Mouse (Mus musculus): ENCODE results near the gene Ptgdr2. TPM values are rescaled to one million over a fixed set of nuclear protein-coding genes. Genes with fewer than 3 reads are reported as not detected.
A peak's percentile ranks its signal among the peaks of the same experiment; 100 is the strongest.

Gene Ptgdr2
- polyA plus RNA-seq, 1 experiment from 2014 or later, result not detected

GRCm38 (mm10) chr19:10920532-10920931 lies 16.4 kb upstream of the Ptgdr2 start, which contains the start of gene Zp1:
Gene Zp1 (minus strand): TSS chr19:10920632.
- Histone ChIP-seq H3K9ac (replicated peaks; ENCODE audit: low read depth, low read length) (no peak within 1 kb of the TSS), H3K4me3 (ENCODE audit: low read depth, low read length) (no peak within 1 kb of the TSS), H3K36me3 (ENCODE audit: control insufficient read depth, insufficient read depth, low read length) (no peaks in the 10 kb centered on the region), H3K4me2 (replicated peaks; ENCODE audit: low read depth, low read length) (no peak within 1 kb of the TSS), H3K4me1 (ENCODE audit: control insufficient read depth, insufficient read depth, low read length) (peaks cover 4% of the 10 kb centered on the region; the same call in 1 of the 2 replicates), H3K27ac (ENCODE audit: low read length) (no peak within 1 kb of the TSS), H3K27me3 (ENCODE audit: control insufficient read depth, insufficient read depth, low read length) (no peaks in the 10 kb centered on the region), H3K9me3 (ENCODE audit: control insufficient read depth, low read depth, low read length) (no peaks in the 10 kb centered on the region)
- ATAC-seq (ENCODE audit: insufficient number of reproducible peaks, insufficient read depth, low FRiP score, low read depth), result no peak
- WGBS, result 71% methylated on average over 2 of the region's 2 CpGs

DNA sequence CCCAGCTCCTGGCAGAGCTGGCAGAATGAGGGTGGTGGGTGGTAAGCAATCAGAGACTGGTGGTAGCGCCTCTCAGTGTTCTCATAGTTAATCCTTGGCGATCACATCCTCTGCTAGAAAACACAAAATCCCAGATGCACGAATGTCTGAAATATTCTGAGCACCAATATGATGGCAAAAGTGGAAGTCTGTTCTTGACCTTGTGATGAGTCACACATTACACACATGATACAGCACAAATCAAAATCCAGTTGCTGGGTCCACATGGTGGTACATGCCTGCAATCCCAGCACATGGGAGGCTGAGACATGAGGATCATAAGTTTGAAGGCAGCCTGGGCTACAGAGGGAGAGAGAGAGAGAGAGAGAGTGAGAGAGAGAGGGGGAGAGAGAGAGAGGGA lies 15.9 kb upstream of the Ptgdr2 start:
- WGBS, result 70% methylated on average over 3 of the region's 3 CpGs

GRCm38 (mm10) chr19:10924220-10924619 lies 12.7 kb upstream of the Ptgdr2 start:
- Histone ChIP-seq H3K4me1 (ENCODE audit: control insufficient read depth, insufficient read depth, low read length) (peaks cover 4% of the 10 kb centered on the region; the same call in 1 of the 2 replicates), H3K4me3 (ENCODE audit: low read depth, low read length) (no peak overlapping the region), H3K4me2 (replicated peaks; ENCODE audit: low read depth, low read length) (no peak overlapping the region), H3K9ac (replicated peaks; ENCODE audit: low read depth, low read length) (no peak overlapping the region), H3K27ac (ENCODE audit: low read length) (no peak overlapping the region), H3K27me3 (ENCODE audit: control insufficient read depth, insufficient read depth, low read length) (no peaks in the 10 kb centered on the region), H3K9me3 (ENCODE audit: control insufficient read depth, low read depth, low read length) (no peaks in the 10 kb centered on the region; the same call in 1 of the 2 replicates), H3K36me3 (ENCODE audit: control insufficient read depth, insufficient read depth, low read length) (no peaks in the 10 kb centered on the region)
- 37% methylated on average over 4 of the region's 4 CpGs for WGBS
- ATAC-seq (ENCODE audit: insufficient number of reproducible peaks, insufficient read depth, low FRiP score, low read depth), result no peak

More for the DNA sequence above, 15.9 kb upstream of the Ptgdr2 start:
- Histone ChIP-seq H3K4me3 (ENCODE audit: low read depth, low read length) (no peak overlapping the region), H3K27me3 (ENCODE audit: control insufficient read depth, insufficient read depth, low read length) (no peaks in the 10 kb centered on the region), H3K9ac (replicated peaks; ENCODE audit: low read depth, low read length) (no peak overlapping the region), H3K4me1 (ENCODE audit: control insufficient read depth, insufficient read depth, low read length) (peaks cover 4% of the 10 kb centered on the region; the same call in 1 of the 2 replicates), H3K36me3 (ENCODE audit: control insufficient read depth, insufficient read depth, low read length) (no peaks in the 10 kb centered on the region), H3K9me3 (ENCODE audit: control insufficient read depth, low read depth, low read length) (no peaks in the 10 kb centered on the region), H3K4me2 (replicated peaks; ENCODE audit: low read depth, low read length) (no peak overlapping the region), H3K27ac (ENCODE audit: low read length) (no peak overlapping the region)
- no peak for ATAC-seq (ENCODE audit: insufficient number of reproducible peaks, insufficient read depth, low FRiP score, low read depth)

- no peak overlapping the region for H3K4me3 ChIP-seq (ENCODE audit: low read depth, low read length)
- no peaks in the 10 kb centered on the region for H3K36me3 ChIP-seq (ENCODE audit: control insufficient read depth, insufficient read depth, low read length)
- H3K27me3 ChIP-seq (ENCODE audit: control insufficient read depth, insufficient read depth, low read length), result no peaks in the 10 kb centered on the region
- no peak for ATAC-seq (ENCODE audit: insufficient number of reproducible peaks, insufficient read depth, low FRiP score, low read depth)
- H3K27ac ChIP-seq (ENCODE audit: low read length), result no peak overlapping the region
- no peak overlapping the region for H3K9ac ChIP-seq (replicated peaks; ENCODE audit: low read depth, low read length)
- H3K9me3 ChIP-seq (ENCODE audit: control insufficient read depth, low read depth, low read length), result no peaks in the 10 kb centered on the region; the same call in 1 of the 2 replicates
- 53% methylated on average over 6 of the region's 6 CpGs for WGBS
- no peak overlapping the region for H3K4me2 ChIP-seq (replicated peaks; ENCODE audit: low read depth, low read length)
- H3K4me1 ChIP-seq (ENCODE audit: control insufficient read depth, insufficient read depth, low read length), result peaks cover 4% of the 10 kb centered on the region; the same call in 1 of the 2 replicates
These were observed 10.8 kb upstream of the Ptgdr2 start for GRCm38 (mm10) chr19:10926123-10926621.

DNA sequence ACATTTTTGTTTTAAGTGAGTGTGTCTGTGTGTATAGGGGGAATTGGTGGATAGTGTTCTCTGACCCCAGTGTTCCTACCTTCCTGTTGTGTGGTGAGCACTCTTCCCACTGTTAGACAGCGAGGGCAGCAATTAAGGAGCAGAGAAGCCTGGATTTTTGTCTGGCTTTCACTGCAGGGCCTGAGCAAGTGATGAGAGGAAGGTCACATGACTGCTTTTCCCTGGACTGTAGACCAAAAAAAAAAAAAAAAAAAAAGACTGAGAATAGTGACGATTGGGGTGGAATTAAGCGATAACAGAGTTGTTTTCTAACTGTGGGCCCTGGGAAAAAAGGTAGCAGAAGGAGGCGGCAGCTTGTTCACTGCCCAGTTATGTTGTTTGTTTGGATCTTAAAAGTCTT lies 10.3 kb upstream of the Ptgdr2 start:
- Histone ChIP-seq H3K27ac (ENCODE audit: low read length) (no peak overlapping the region), H3K4me3 (ENCODE audit: low read depth, low read length) (no peak overlapping the region), H3K9me3 (ENCODE audit: control insufficient read depth, low read depth, low read length) (no peaks in the 10 kb centered on the region; the same call in 1 of the 2 replicates), H3K9ac (replicated peaks; ENCODE audit: low read depth, low read length) (no peak overlapping the region), H3K27me3 (ENCODE audit: control insufficient read depth, insufficient read depth, low read length) (no peaks in the 10 kb centered on the region), H3K4me2 (replicated peaks; ENCODE audit: low read depth, low read length) (no peak overlapping the region), H3K4me1 (ENCODE audit: control insufficient read depth, insufficient read depth, low read length) (peaks cover 4% of the 10 kb centered on the region; the same call in 1 of the 2 replicates), H3K36me3 (ENCODE audit: control insufficient read depth, insufficient read depth, low read length) (no peaks in the 10 kb centered on the region)
- 60% methylated on average over 4 of the region's 4 CpGs for WGBS
- ATAC-seq (ENCODE audit: insufficient number of reproducible peaks, insufficient read depth, low FRiP score, low read depth), result no peak

DNA sequence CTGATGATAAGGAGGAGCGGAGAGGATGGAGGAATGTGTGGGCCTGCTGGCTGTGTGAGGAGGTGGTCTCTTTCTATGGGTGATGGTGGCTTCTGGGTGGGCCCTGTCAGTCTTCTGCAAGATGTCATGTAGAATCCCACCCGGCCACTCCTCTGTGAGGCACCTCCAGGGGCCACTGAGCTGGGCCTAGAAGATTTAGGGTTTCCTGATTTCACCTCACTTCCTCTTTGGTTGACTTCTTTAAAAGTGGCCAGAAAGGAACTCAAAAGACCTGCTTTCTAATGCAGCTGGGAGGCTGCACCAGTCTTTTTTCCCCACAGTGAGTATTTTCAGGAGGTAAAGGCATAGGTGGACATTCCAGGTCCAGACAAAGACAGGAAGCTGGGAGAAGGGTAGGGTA lies 6.3 kb upstream of the Ptgdr2 start:
- H3K36me3 ChIP-seq (ENCODE audit: control insufficient read depth, insufficient read depth, low read length), result no peaks in the 10 kb centered on the region
- no peaks in the 10 kb centered on the region for H3K4me1 ChIP-seq (ENCODE audit: control insufficient read depth, insufficient read depth, low read length)
- H3K4me2 ChIP-seq (replicated peaks; ENCODE audit: low read depth, low read length), result no peak overlapping the region
- no peak for ATAC-seq (ENCODE audit: insufficient number of reproducible peaks, insufficient read depth, low FRiP score, low read depth)
- no peak overlapping the region for H3K27ac ChIP-seq (ENCODE audit: low read length)
- WGBS, result 61% methylated on average over 2 of the region's 2 CpGs
- no peaks in the 10 kb centered on the region; the same call in 1 of the 2 replicates for H3K9me3 ChIP-seq (ENCODE audit: control insufficient read depth, low read depth, low read length)
- H3K4me3 ChIP-seq (ENCODE audit: low read depth, low read length), result no peak overlapping the region
- H3K9ac ChIP-seq (replicated peaks; ENCODE audit: low read depth, low read length), result no peak overlapping the region
- H3K27me3 ChIP-seq (ENCODE audit: control insufficient read depth, insufficient read depth, low read length), result no peaks in the 10 kb centered on the region

DNA sequence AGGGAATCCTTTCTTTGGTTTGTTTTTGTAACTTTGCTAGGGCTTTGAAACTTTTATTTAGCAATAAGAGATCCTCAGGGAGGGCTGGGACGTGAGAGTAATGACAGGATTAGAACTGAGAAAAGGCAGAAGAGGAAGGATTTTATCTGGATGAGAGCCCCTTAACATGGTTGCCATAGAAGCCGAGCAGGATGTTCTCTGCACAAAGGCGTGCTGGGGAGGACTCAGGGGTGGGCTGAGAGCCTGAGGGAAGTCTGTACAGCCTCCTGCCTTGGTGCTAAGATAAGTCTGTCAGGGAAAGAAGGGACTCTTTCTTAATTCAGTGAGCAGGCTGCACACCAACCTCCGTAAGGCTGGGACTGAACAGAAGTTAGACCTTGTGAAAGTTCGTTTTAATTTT lies 1.9 kb upstream of the Ptgdr2 start:
- WGBS, result 46% methylated on average over 5 of the region's 5 CpGs
- no peaks in the 10 kb centered on the region for H3K27me3 ChIP-seq (ENCODE audit: control insufficient read depth, insufficient read depth, low read length)
- no peaks in the 10 kb centered on the region for H3K36me3 ChIP-seq (ENCODE audit: control insufficient read depth, insufficient read depth, low read length)
- peak overlapping the region; percentile 39; the same call in 1 of the 2 replicates for H3K27ac ChIP-seq (ENCODE audit: low read length)
- H3K4me3 ChIP-seq (ENCODE audit: low read depth, low read length), result no peak overlapping the region
- H3K9ac ChIP-seq (replicated peaks; ENCODE audit: low read depth, low read length), result no peak overlapping the region
- peaks cover 1% of the 10 kb centered on the region; the same call in 1 of the 2 replicates for H3K4me1 ChIP-seq (ENCODE audit: control insufficient read depth, insufficient read depth, low read length)
- ATAC-seq (ENCODE audit: insufficient number of reproducible peaks, insufficient read depth, low FRiP score, low read depth), result no peak
- H3K4me2 ChIP-seq (replicated peaks; ENCODE audit: low read depth, low read length), result no peak overlapping the region
- no peaks in the 10 kb centered on the region for H3K9me3 ChIP-seq (ENCODE audit: control insufficient read depth, low read depth, low read length)

DNA sequence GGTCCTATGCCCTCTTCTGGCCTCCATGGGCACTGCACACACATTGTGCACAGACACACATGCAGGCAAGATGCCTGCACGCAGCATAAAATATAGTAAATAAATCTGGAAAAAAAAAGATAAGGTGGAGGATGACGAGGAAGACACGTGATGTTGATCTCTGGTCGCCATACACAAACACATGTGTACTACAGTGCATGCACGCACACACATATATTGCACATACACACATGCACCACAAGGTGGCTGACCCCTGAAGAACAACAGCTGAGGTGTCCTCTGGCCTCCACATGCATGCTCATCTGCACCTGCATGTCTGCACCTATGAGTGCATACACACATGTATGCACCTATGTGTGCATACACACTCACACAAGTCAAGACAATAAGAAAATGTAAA lies 883 bp upstream of the Ptgdr2 start:
- peaks cover 8% of the 10 kb centered on the region for H3K4me1 ChIP-seq (ENCODE audit: control insufficient read depth, insufficient read depth, low read length)
- ATAC-seq (ENCODE audit: insufficient number of reproducible peaks, insufficient read depth, low FRiP score, low read depth), result no peak
- H3K9me3 ChIP-seq (ENCODE audit: control insufficient read depth, low read depth, low read length), result no peaks in the 10 kb centered on the region
- H3K4me2 ChIP-seq (replicated peaks; ENCODE audit: low read depth, low read length), result no peak overlapping the region
- no peaks in the 10 kb centered on the region for H3K27me3 ChIP-seq (ENCODE audit: control insufficient read depth, insufficient read depth, low read length)
- no peak overlapping the region for H3K27ac ChIP-seq (ENCODE audit: low read length)
- no peak overlapping the region for H3K9ac ChIP-seq (replicated peaks; ENCODE audit: low read depth, low read length)
- no peak overlapping the region for H3K4me3 ChIP-seq (ENCODE audit: low read depth, low read length)
- WGBS, result 89% methylated on average over 5 of the region's 5 CpGs
- H3K36me3 ChIP-seq (ENCODE audit: control insufficient read depth, insufficient read depth, low read length), result no peaks in the 10 kb centered on the region

DNA sequence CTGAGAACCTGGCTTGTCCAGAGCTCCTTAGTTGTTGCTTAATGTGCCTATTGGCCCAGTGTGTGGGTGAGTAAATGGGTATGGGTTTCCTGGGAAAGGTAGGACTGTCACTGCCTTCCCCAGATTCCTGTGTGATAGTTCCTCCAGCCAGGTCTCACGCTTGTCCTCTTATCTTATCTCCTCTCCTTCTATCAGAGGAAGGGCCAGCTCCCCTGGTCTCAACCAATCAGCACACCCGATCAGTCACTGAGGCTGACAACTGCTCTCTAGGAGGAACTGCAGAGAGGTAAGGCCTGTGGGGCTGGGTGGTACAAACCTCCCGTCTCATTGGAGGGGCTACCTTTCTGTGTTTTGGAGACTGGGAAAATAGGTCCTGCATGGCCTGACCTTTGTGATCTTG lies 1.8 kb downstream of the Ptgdr2 start:
- Histone ChIP-seq H3K9ac (replicated peaks; ENCODE audit: low read depth, low read length) (no peak overlapping the region), H3K27ac (ENCODE audit: low read length) (no peak overlapping the region), H3K9me3 (ENCODE audit: control insufficient read depth, low read depth, low read length) (no peaks in the 10 kb centered on the region), H3K4me1 (ENCODE audit: control insufficient read depth, insufficient read depth, low read length) (peaks cover 12% of the 10 kb centered on the region), H3K4me3 (ENCODE audit: low read depth, low read length) (no peak overlapping the region), H3K36me3 (ENCODE audit: control insufficient read depth, insufficient read depth, low read length) (peaks cover 10% of the 10 kb centered on the region; the same call in 1 of the 2 replicates), H3K27me3 (ENCODE audit: control insufficient read depth, insufficient read depth, low read length) (no peaks in the 10 kb centered on the region), H3K4me2 (replicated peaks; ENCODE audit: low read depth, low read length) (no peak overlapping the region)
- WGBS, result 22% methylated on average over 3 of the region's 3 CpGs
- ATAC-seq (ENCODE audit: insufficient number of reproducible peaks, insufficient read depth, low FRiP score, low read depth), result no peak
